Mouse (Mus musculus) midbrain, embryonic 14.5 days (tissue): ENCODE data around the gene Plcl1. TPM values are rescaled to one million over a fixed set of nuclear protein-coding genes. Genes with fewer than 3 reads are reported as not detected.
"Not testable (repeated sequence)": the region's sequence is repeated elsewhere in the genome, so short reads cannot be mapped to it uniquely, and the experiment has no call there.

Source experiments
- ATAC-seq: fragments of 200-750 bp; cut with Nextera tagmentation; 2 replicates; pipeline ENCODE4 v1.8.0; 2017; ENCODE audit warnings: moderate number of reproducible peaks, moderate library complexity; ENCODE audit not compliant: low FRiP score, low TSS enrichment
- DNase-seq: peaks from one replicate; pipeline ENCODE4 v3.0.0-alpha.2; 2015
- H3K27ac ChIP-seq: fragments of 300-500 bp; sonication (generic); replicated peaks from 2 replicates; pipeline ENCODE4 v1.5.1; 2014; ENCODE audit warnings: mild to moderate bottlenecking, low read depth, low read length, moderate library complexity
- H3K27me3 ChIP-seq: fragments of 300-500 bp; sonication (generic); 2 replicates; pipeline ENCODE4 v1.6.1; 2014; ENCODE audit warnings: low read length, control low read depth, mixed read lengths; ENCODE audit not compliant: control insufficient read depth, insufficient read depth
- H3K36me3 ChIP-seq: fragments of 300-500 bp; sonication (generic); 2 replicates; pipeline ENCODE4 v1.6.1; 2014; ENCODE audit warnings: low read length, control low read depth; ENCODE audit not compliant: control insufficient read depth, insufficient read depth
- H3K4me1 ChIP-seq: fragments of 300-500 bp; sonication (generic); 2 replicates; pipeline ENCODE4 v1.6.1; 2014; ENCODE audit warnings: mild to moderate bottlenecking, antibody characterized with exemption, low read length, control low read depth; ENCODE audit not compliant: control insufficient read depth, insufficient read depth
- H3K4me2 ChIP-seq: fragments of 300-500 bp; sonication (generic); 2 replicates; pipeline ENCODE4 v1.6.1; 2014; ENCODE audit warnings: mild to moderate bottlenecking, low read length, moderate library complexity
- H3K4me3 ChIP-seq: fragments of 300-500 bp; sonication (generic); replicated peaks from 2 replicates; pipeline ENCODE4 v1.5.1; 2014; ENCODE audit warnings: low read depth, low read length
- H3K9ac ChIP-seq: fragments of 300-500 bp; sonication (generic); replicated peaks from 2 replicates; pipeline ENCODE4 v1.6.1; 2014; ENCODE audit warnings: mild to moderate bottlenecking, low read length, moderate library complexity
- H3K9me3 ChIP-seq: fragments of 300-500 bp; sonication (generic); 2 replicates; pipeline ENCODE4 v1.6.1; 2016; ENCODE audit warnings: low read length, control low read depth, mixed read lengths; ENCODE audit not compliant: control insufficient read depth
- WGBS: fragments of 180-500 bp; shearing (Covaris S2); extraction: QIAGEN DNeasy Blood & Tissue Kit; methylation state at CpG from one replicate; pipeline ENCODE4 v1.1.7; 2014; 5-methylcytosine and 5-hydroxymethylcytosine counted together
- polyA plus RNA-seq: library from polyadenylated mRNA; unstranded; fragments of >200 nt; fragmentation: Nextera tagmentation; extraction: Ambion mirVana; gene quantifications from 2 replicates; pipeline ENCODE4 v1.2.1, GENCODE M21; 2014

Plcl1 gene
- polyA plus RNA-seq, 1 experiment from 2014 or later, result 5.0 TPM

DNA sequence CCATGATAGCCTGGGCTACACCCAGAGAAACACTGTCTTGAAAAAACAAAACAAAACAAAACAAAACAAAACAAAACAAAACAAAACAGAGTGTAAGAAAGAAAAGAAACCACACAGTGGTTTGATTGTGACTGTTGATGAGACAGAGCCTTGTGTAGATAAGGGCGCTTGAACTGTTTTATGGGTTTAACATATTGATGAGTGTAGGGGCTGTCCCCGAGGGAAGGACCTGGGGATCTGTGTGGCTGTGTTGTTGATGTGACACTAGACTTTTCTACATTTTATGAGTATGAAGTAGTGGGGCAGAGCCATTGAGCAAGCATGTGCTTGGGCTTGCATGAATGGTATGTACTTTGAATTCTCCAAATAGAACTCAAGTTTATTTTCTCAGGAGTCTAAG, 41.2 kb downstream of the Plcl1 start:
- Histone ChIP-seq H3K9me3 (no peaks in the 10 kb centered on the region), H3K27ac (no peak overlapping the region), H3K4me2 (no peak overlapping the region), H3K36me3 (no peaks in the 10 kb centered on the region), H3K4me1 (no peaks in the 10 kb centered on the region; the same call in 1 of the 2 replicates), H3K4me3 (no peak overlapping the region), H3K27me3 (no peaks in the 10 kb centered on the region), H3K9ac (no peak overlapping the region)
- WGBS, result 85% methylated on average over 2 of the region's 2 CpGs
- no peak for DNase-seq
- ATAC-seq, result no peak

DNA sequence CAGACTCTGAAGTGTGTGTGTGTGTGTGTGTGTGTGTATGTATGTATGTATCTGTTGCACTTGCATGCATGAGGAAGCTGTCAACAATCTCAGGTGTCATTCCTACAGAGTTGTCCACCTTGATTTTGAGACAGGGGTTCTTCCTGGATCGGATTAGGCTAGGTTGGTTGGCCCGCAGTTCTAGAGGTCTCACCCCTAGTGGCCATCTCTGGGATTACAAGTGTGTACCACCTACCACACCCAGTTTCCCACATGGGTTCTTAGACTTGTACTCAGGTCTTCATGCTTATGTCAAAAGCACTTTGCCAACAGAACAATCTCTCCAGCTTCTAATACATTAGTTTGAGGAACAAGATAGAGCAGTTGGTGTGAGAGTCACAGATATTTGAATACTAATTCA, 41.9 kb downstream of the Plcl1 start:
- no peaks in the 10 kb centered on the region; the same call in 1 of the 2 replicates for H3K4me1 ChIP-seq
- no peaks in the 10 kb centered on the region for H3K36me3 ChIP-seq
- H3K9ac ChIP-seq, result no peak overlapping the region
- no peak overlapping the region for H3K4me3 ChIP-seq
- H3K27me3 ChIP-seq, result no peaks in the 10 kb centered on the region
- DNase-seq, result no peak
- 86% methylated on average over 2 of the region's 2 CpGs for WGBS
- no peaks in the 10 kb centered on the region for H3K9me3 ChIP-seq
- H3K27ac ChIP-seq, result no peak overlapping the region
- no peak for ATAC-seq
- no peak overlapping the region for H3K4me2 ChIP-seq

DNA sequence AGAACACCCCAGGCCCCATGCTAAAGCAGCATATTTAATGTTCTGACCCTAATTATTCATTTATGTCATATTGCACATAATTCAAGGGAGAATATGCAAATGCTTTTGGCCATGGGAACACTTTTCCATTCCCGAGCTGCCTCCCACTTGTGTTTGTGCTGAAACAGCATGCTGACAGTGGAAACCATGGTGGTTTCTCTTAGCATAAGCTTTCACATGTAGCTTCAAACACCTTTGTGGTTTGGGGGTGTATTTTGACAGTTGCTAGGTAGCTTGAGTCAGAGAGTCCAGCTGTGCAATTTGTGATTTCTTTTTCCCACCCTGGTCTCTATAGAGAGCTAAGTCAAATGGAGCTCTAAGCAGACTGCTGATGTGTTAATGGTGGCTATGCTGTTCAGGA, 42.4 kb downstream of the Plcl1 start:
- Histone ChIP-seq H3K4me2 (no peak overlapping the region), H3K9ac (no peak overlapping the region), H3K27ac (no peak overlapping the region), H3K9me3 (no peaks in the 10 kb centered on the region), H3K36me3 (no peaks in the 10 kb centered on the region), H3K4me3 (no peak overlapping the region), H3K4me1 (no peaks in the 10 kb centered on the region; the same call in 1 of the 2 replicates), H3K27me3 (no peaks in the 10 kb centered on the region)
- no peak for DNase-seq
- WGBS, result 71% methylated on average over 1 of the region's 1 CpGs
- ATAC-seq, result no peak

DNA sequence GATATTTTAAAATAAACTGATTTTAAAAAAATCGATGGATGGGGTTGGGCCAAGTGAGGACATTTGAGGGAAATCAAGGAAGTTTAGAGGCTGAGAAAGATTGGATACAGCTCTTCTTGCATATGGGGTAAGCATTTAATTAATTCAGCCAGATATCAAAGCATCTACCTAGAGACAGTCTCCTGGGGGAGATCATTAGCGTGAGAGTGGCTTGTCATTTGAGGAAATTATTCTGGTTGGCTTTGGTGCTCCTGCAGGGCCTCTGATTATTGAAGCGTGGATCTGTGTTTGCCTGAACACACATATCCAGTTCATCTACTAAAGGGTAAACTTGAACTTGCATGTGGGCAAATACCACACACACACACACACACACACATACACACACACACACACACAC, 44.1 kb downstream of the Plcl1 start:
- DNase-seq (peak; percentile 51), ATAC-seq (no peak; the same call in 1 of the 2 replicates)
- no peak overlapping the region for H3K4me3 ChIP-seq
- no peaks in the 10 kb centered on the region for H3K36me3 ChIP-seq
- H3K4me2 ChIP-seq, result no peak overlapping the region
- H3K4me1 ChIP-seq, result no peaks in the 10 kb centered on the region; the same call in 1 of the 2 replicates
- WGBS, result 60% methylated on average over 3 of the region's 3 CpGs
- H3K9me3 ChIP-seq, result no peaks in the 10 kb centered on the region
- H3K9ac ChIP-seq, result no peak overlapping the region
- no peak overlapping the region for H3K27ac ChIP-seq
- H3K27me3 ChIP-seq, result no peaks in the 10 kb centered on the region

DNA sequence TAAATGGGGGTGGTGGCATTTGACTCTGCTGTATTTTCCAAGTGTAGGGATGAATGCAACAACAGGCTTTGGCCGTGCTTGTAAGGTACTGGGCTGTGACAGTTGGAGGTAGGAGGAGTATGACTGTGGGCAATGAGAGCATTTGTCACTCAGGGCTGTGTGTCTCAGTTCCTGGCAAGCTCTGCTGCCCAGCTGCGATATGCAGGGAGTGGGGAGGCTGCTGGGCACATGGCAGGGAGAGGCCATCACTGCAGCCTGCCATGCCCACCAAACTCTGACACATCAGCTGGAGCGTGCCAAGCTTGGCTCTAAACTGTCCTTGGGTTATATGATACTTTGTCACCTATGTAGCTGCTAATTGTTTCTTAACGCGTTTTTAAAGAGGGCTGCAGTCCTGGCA, 48.4 kb downstream of the Plcl1 start:
- no peaks in the 10 kb centered on the region for H3K27me3 ChIP-seq
- no peaks in the 10 kb centered on the region; the same call in 1 of the 2 replicates for H3K4me1 ChIP-seq
- no peaks in the 10 kb centered on the region for H3K36me3 ChIP-seq
- H3K9ac ChIP-seq, result no peak overlapping the region
- DNase-seq (no peak), ATAC-seq (no peak)
- no peak overlapping the region for H3K4me2 ChIP-seq
- WGBS, result 84% methylated on average over 5 of the region's 5 CpGs
- no peaks in the 10 kb centered on the region for H3K9me3 ChIP-seq
- H3K4me3 ChIP-seq, result no peak overlapping the region
- H3K27ac ChIP-seq, result no peak overlapping the region

DNA sequence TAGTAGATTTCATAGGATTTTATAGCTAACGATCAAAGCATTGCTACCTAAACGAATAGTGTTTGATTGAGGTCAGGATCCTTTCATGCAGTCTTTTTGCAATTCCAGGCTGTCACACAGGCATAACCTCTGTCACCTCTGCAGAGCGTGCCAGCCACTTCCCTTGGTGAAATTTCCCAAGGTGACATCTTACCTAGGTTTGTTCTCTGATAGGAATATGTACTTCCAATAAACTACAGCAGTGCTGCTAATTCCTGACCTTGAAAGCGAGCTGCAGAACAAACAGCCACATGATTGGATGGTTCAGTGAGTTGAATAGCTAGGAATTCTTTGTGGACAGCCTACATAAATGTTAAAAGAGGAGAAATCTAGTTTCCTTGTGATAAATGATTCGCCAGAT, 56.6 kb downstream of the Plcl1 start:
- Histone ChIP-seq H3K36me3 (no peaks in the 10 kb centered on the region), H3K27ac (no peak overlapping the region), H3K9ac (no peak overlapping the region), H3K9me3 (no peaks in the 10 kb centered on the region), H3K4me1 (no peaks in the 10 kb centered on the region), H3K4me3 (no peak overlapping the region), H3K27me3 (no peaks in the 10 kb centered on the region), H3K4me2 (no peak overlapping the region)
- ATAC-seq (no peak), DNase-seq (no peak)
- 80% methylated on average over 5 of the region's 5 CpGs for WGBS

DNA sequence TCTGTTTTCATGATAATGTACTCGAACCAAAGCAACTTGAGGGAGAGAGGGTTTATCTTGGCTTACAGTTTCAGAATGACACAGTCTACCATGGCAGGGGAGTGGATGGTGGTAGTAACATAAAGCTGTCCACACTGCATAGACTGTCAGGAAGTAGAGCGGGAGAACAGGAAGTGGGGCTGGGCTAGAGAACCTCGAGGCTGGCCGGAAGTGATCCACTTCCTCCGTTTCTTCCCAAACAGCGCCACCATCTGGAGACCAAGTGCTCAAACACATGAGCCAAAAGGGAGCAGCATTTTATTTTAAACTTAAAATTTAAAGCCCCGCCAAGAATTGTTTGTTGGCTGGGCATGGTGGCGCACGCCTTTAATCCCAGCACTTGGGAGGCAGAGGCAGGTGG, 68.0 kb downstream of the Plcl1 start:
- H3K27ac ChIP-seq, result no peak overlapping the region
- no peak overlapping the region for H3K4me2 ChIP-seq
- ATAC-seq (no peak), DNase-seq (no peak)
- no peaks in the 10 kb centered on the region for H3K36me3 ChIP-seq
- no peak overlapping the region for H3K4me3 ChIP-seq
- no peaks in the 10 kb centered on the region for H3K27me3 ChIP-seq
- WGBS, result 88% methylated on average over 9 of the region's 9 CpGs
- no peak overlapping the region for H3K9ac ChIP-seq
- H3K4me1 ChIP-seq, result no peaks in the 10 kb centered on the region
- H3K9me3 ChIP-seq, result no peaks in the 10 kb centered on the region

DNA sequence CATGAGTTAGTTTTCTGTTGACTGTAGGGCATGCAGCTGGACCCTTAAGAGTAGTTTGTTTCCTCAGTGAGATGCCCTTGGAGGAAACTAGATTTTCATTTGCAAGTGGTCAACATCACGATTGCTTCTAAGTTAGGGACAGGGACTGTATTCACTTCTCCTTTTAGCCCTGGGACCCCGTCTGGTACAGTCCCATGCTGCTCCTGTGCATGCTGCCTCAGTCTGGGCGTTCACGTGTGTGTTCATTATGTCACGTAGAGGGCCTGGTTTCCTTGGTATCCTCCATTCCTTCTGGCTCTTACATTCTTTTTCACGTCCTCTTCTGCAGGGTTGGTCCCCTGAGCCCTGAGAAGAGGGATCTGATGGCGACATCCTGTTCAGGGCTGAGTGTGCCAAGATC, 69.3 kb downstream of the Plcl1 start:
- H3K9ac ChIP-seq, result no peak overlapping the region
- DNase-seq (no peak), ATAC-seq (no peak)
- H3K9me3 ChIP-seq, result no peaks in the 10 kb centered on the region
- H3K36me3 ChIP-seq, result no peaks in the 10 kb centered on the region
- 88% methylated on average over 7 of the region's 7 CpGs for WGBS
- H3K27ac ChIP-seq, result no peak overlapping the region
- H3K27me3 ChIP-seq, result no peaks in the 10 kb centered on the region
- H3K4me1 ChIP-seq, result no peaks in the 10 kb centered on the region
- H3K4me3 ChIP-seq, result no peak overlapping the region
- no peak overlapping the region for H3K4me2 ChIP-seq

DNA sequence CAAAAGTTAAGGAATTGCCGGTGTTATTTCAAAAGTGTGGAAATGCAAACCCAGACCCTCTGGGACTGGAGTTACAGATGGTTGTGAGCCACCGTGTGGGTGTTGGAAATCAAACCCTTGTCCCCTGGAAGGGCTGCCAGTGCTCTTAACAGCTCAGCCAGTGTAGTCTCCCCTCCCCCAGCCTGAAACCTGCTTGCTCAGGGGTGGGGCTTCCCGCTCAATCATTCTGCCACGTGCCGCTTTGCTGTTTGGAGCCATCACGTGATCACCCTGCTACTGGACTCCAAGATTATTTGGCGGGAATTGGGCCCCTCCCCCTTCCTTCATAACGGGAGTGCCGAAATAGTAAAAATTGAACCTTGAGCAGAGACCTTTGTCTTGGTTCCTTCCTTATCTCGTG, 81.7 kb downstream of the Plcl1 start:
- H3K27ac ChIP-seq, ATAC-seq, DNase-seq, H3K4me1 ChIP-seq, H3K36me3 ChIP-seq, H3K9me3 ChIP-seq, H3K27me3 ChIP-seq, H3K4me3 ChIP-seq, H3K9ac ChIP-seq, H3K4me2 ChIP-seq: not testable (repeated sequence)
- 89% methylated on average over 10 of the region's 10 CpGs for WGBS
